Mouse (Mus musculus) E14TG2a.4 (cell line): Measurements from ENCODE around the gene Gstm4.

Experiments used
- CTCF ChIP-seq: conservative IDR thresholded peaks from 2 replicates; pipeline ENCODE4 v1.5.1; 2014; ENCODE audit warnings: low read length
- NANOG ChIP-seq: IDR thresholded peaks from 2 replicates; pipeline ENCODE4 v1.6.1; 2014; ENCODE audit warnings: borderline replicate concordance, low read length, mixed read lengths
- POU5F1 ChIP-seq: IDR thresholded peaks from 2 replicates; pipeline ENCODE4 v1.6.1; 2014; ENCODE audit warnings: low read length, borderline replicate concordance

DNA sequence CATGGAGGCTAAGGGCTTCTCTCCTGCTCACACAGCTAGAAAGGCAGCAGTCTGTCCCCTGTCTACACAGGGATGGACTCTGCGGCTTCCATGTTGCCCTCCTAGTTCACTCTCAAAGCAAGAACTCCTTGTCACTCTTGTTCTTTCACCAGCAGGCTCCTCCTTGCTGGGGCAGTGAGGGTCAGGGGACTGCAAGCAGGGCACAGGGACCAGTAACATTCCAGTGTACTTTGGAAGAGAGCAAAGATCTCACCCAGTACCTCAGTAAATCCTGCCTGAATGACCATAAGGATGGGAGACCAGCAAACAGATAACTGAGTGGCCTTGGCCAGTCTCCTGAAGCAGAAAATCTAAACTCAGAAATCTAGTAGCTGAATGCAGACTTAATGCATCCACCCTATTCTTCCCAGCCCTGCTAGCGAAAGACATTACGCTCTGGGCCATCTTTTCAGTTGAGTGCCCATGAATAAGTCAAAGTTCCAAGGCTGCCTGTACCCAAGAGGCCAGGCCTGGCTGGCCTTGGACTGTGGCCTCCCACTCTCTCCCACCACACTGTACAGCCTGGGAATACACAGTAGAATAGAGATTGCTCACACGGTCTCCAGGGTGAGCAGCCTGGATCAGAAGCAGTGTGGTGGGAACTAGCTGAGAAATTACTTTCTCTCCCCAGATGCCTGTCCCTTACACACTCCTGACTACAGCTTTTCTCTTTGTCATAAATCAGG is 15.9 kb downstream of the Gstm4 start:
- no peak for TF ChIP-seq CTCF
- TF ChIP-seq NANOG, result no peak
- TF ChIP-seq POU5F1, result no peak
